Mouse (Mus musculus): ENCODE data around the gene Hist1h2ag.

- TF ChIP-seq ZNF384 (IDR thresholded peaks at IDR 0.05; ENCODE audit: low read depth, low read length) (no peak), ZC3H11A (IDR thresholded peaks at IDR 0.05; ENCODE audit: borderline replicate concordance, low read depth, low read length) (no peak)
Measured at GRCm38 (mm10) chr13:22041651-22042567, 835 bp downstream of the Hist1h2ag start.
